Mouse (Mus musculus) limb, embryonic 14.5 days (tissue): ENCODE data around the gene Trim31. TPM values are rescaled to one million over a fixed set of nuclear protein-coding genes. Genes with fewer than 3 reads are reported as not detected.

Experiments
- ATAC-seq: fragments of 200-750 bp; cut with Nextera tagmentation; 2 replicates; pipeline ENCODE4 v1.8.0; 2017; ENCODE audit warnings: low read depth, moderate number of reproducible peaks, moderate TSS enrichment; ENCODE audit not compliant: low FRiP score
- DNase-seq: peaks from one replicate; pipeline ENCODE4 v3.0.0-alpha.2; 2015; ENCODE audit warnings: low spot score
- H3K27ac ChIP-seq: fragments of 300-500 bp; sonication (generic); replicated peaks from 2 replicates; pipeline ENCODE4 v1.5.1; 2014; ENCODE audit warnings: low read depth, mild to moderate bottlenecking, low read length, moderate library complexity, mixed read lengths
- H3K27me3 ChIP-seq: fragments of 300-500 bp; sonication (generic); 2 replicates; pipeline ENCODE4 v1.6.1; 2014; ENCODE audit warnings: low read length, mixed read lengths; ENCODE audit not compliant: control insufficient read depth, insufficient read depth
- H3K36me3 ChIP-seq: fragments of 300-500 bp; sonication (generic); 2 replicates; pipeline ENCODE4 v1.6.1; 2014; ENCODE audit warnings: mild to moderate bottlenecking, low read length, moderate library complexity, mixed read lengths; ENCODE audit not compliant: control insufficient read depth, insufficient read depth
- H3K4me1 ChIP-seq: fragments of 300-500 bp; sonication (generic); 2 replicates; pipeline ENCODE4 v1.6.1; 2014; ENCODE audit warnings: antibody characterized with exemption, low read length, mixed read lengths; ENCODE audit not compliant: control insufficient read depth, insufficient read depth
- H3K4me2 ChIP-seq: fragments of 300-500 bp; sonication (generic); replicated peaks from 2 replicates; pipeline ENCODE4 v1.6.1; 2014; ENCODE audit warnings: low read depth, mild to moderate bottlenecking, low read length, moderate library complexity; ENCODE audit not compliant: severe bottlenecking
- H3K4me3 ChIP-seq: fragments of 300-500 bp; sonication (generic); replicated peaks from 2 replicates; pipeline ENCODE4 v1.5.1; 2014; ENCODE audit warnings: low read length
- H3K9ac ChIP-seq: fragments of 300-500 bp; sonication (generic); 2 replicates; pipeline ENCODE4 v1.6.1; 2014; ENCODE audit warnings: mild to moderate bottlenecking, low read depth, low read length, moderate library complexity; ENCODE audit not compliant: severe bottlenecking
- H3K9me3 ChIP-seq: fragments of 300-500 bp; sonication (generic); 2 replicates; pipeline ENCODE4 v1.6.1; 2016; ENCODE audit warnings: low read length; ENCODE audit not compliant: control insufficient read depth
- POLR2A ChIP-seq: fragments of 200-500 bp; IDR thresholded peaks from 2 replicates; pipeline ENCODE4 v1.8.0; 2012; ENCODE audit warnings: inconsistent platforms, mild to moderate bottlenecking, moderate library complexity, borderline replicate concordance; ENCODE audit not compliant: insufficient read depth, insufficient read length; ENCODE audit errors: extremely low read depth
- WGBS: fragments of 180-500 bp; shearing (Covaris S2); extraction: QIAGEN DNeasy Blood & Tissue Kit; methylation state at CpG from one replicate; pipeline ENCODE4 v1.1.7; 2014; 5-methylcytosine and 5-hydroxymethylcytosine counted together
- polyA plus RNA-seq, 2 experiments: library from polyadenylated mRNA; depleted of rRNA in 1 of 2; stranded (reverse) in 1 of 2; unstranded in 1 of 2; fragments of >200 nt; fragmentation: Nextera tagmentation in 1 of 2; extraction: Ambion mirVana in 1 of 2; gene quantifications; 2 replicates each; pipeline versions ENCODE4 v1.2.1 to v1.2.3; 2012 to 2014

The Trim31 gene
- polyA plus RNA-seq, 2 experiments: not detected

DNA sequence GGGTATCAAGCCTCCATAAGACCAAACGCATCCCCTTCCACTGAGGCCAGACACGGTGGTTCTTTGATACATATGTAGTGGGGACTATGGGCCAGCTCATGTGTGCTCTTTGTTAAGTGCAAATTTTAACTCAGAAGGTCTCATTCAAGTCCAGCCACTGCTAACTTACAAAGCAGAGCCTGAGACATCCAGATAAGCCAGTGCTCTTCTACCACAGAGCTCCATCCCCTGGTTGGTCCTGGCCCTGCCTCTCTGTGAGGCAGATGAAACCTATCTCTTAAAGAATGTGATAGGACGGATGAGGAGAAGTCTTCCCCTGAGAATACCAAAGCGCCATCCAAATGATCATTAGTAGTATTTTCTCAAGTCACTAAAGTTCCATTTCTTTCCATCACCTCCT, 1.5 kb downstream of the Trim31 start:
- Histone ChIP-seq H3K4me2 (no peak overlapping the region), H3K4me1 (no peaks in the 10 kb centered on the region), H3K4me3 (no peak overlapping the region), H3K27ac (no peak overlapping the region), H3K27me3 (no peaks in the 10 kb centered on the region), H3K9me3 (no peaks in the 10 kb centered on the region), H3K36me3 (no peaks in the 10 kb centered on the region), H3K9ac (no peak overlapping the region)
- ATAC-seq: no peak
- TF ChIP-seq POLR2A: no peak
- no peak for DNase-seq
- WGBS: 85% methylated on average over 4 of the region's 4 CpGs

DNA sequence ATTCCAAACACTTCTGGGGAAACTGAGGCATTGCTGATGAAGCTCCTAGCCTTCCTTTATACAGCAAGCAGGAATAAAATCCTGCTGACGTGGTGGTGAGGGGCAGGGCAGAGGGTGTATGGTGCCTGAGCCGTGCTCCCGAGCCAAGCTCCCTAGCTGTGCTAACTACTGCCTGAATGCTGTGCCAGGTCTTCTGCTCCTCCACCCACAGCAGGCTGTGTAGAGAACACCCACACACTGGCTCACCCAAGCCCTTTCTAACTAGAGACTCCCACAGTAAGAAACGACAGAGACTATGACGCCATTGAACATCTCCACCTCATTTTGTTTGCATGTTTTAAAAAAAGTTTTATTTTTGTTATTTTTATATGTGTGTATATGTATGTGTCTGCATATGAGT, 2.1 kb downstream of the Trim31 start:
- no peak overlapping the region for H3K4me2 ChIP-seq
- H3K36me3 ChIP-seq: no peaks in the 10 kb centered on the region
- no peak overlapping the region for H3K4me3 ChIP-seq
- no peaks in the 10 kb centered on the region for H3K4me1 ChIP-seq
- no peak overlapping the region for H3K9ac ChIP-seq
- 80% methylated on average over 5 of the region's 5 CpGs for WGBS
- H3K27ac ChIP-seq: no peak overlapping the region
- DNase-seq (no peak), ATAC-seq (no peak)
- H3K27me3 ChIP-seq: no peaks in the 10 kb centered on the region
- TF ChIP-seq POLR2A: no peak
- no peaks in the 10 kb centered on the region for H3K9me3 ChIP-seq

DNA sequence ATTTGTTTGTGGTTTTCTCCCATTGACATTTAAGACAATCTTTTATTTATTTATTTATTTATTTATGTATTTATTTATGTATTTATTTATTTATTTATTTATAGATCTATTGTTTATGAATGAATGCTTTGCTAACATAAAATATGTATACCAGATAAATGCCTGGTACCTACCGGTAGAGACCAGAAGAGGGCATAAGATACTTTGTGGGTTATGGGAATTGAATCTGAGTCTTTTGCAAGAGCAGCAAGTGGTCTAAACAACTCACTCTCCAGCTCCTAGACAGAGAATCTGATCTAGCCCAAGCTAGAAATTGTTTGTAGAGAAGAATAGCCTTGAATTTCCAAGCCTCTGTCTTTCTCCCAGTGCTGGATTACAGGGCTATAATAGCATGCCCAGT, 2.8 kb downstream of the Trim31 start:
- ATAC-seq: no peak
- no peaks in the 10 kb centered on the region for H3K9me3 ChIP-seq
- H3K9ac ChIP-seq: no peak overlapping the region
- no peaks in the 10 kb centered on the region for H3K27me3 ChIP-seq
- TF ChIP-seq POLR2A: no peak
- no peaks in the 10 kb centered on the region for H3K4me1 ChIP-seq
- no peak overlapping the region for H3K4me2 ChIP-seq
- WGBS: 27% methylated on average over 1 of the region's 1 CpGs
- H3K27ac ChIP-seq: no peak overlapping the region
- H3K4me3 ChIP-seq: no peak overlapping the region
- H3K36me3 ChIP-seq: no peaks in the 10 kb centered on the region
- DNase-seq: no peak

DNA sequence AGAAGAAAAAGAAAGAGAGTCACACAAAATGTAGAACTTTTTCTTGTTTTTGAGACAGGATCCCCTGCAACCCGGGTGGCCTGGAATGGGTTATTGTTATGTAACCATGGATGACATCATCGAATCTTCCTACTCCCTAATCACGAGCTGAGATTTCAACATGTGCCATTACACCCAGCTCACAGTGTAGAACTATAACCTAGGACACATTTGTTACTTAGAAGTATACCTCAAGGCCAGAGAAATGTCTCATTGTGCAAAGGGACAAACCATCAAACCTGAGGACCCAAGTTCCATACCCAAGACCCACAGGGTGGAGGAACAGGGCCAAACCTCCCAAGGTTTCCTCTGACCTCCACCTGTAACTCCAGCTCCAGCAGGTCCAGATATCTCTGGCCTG, 5.7 kb downstream of the Trim31 start:
- H3K9me3 ChIP-seq: no peaks in the 10 kb centered on the region
- no peak for TF ChIP-seq POLR2A
- 75% methylated on average over 3 of the region's 3 CpGs for WGBS
- no peaks in the 10 kb centered on the region for H3K27me3 ChIP-seq
- H3K4me2 ChIP-seq: no peak overlapping the region
- no peaks in the 10 kb centered on the region for H3K4me1 ChIP-seq
- DNase-seq (no peak), ATAC-seq (no peak)
- no peak overlapping the region for H3K9ac ChIP-seq
- H3K27ac ChIP-seq: no peak overlapping the region
- no peak overlapping the region for H3K4me3 ChIP-seq
- no peaks in the 10 kb centered on the region for H3K36me3 ChIP-seq

DNA sequence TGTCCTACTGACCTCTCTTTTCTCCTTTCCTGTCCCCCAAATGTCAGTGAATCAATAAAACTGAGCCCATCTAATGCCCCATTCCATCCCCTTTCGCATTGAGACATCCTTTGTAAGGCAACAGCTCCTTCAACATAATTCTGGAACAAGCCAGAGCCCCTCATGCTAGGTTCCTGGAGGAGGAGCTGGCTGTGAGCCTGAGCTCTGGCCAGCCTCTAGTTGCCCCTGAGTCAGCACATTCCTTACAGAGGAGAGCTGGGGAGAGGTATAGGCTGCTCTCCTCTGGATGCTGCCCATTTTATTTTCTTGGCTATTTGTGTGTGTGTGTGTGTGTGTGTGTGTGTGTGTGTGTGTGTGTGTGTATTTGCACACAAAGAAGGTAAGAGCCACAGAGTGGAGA, 10.3 kb downstream of the Trim31 start:
- TF ChIP-seq POLR2A: no peak
- Histone ChIP-seq H3K4me2 (no peak overlapping the region), H3K9ac (no peak overlapping the region), H3K4me3 (no peak overlapping the region), H3K27ac (no peak overlapping the region), H3K27me3 (no peaks in the 10 kb centered on the region), H3K4me1 (no peaks in the 10 kb centered on the region), H3K9me3 (no peaks in the 10 kb centered on the region), H3K36me3 (no peaks in the 10 kb centered on the region)
- DNase-seq: peak; percentile 28
- WGBS: 40% methylated on average over 1 of the region's 1 CpGs
- ATAC-seq: no peak

DNA sequence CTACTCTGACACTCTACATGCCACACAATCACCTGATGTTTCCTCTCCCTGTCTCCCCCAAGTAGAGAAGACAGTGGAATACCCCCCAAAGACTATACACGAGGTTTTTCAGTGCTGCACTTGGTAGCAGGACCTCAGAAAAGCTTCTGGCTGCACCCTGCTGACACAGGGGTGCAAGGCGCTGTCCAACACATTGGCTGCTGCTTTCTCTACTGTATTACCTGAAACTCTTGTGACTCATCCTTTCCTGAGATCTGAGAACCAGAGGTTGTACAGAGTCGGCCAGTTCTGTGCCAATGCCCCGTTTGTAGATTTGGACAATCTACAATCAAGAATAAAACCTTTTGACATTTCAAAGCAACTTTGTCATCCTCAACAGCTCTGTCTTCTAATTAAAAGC, 11.9 kb downstream of the Trim31 start:
- ATAC-seq (no peak), DNase-seq (no peak)
- H3K4me1 ChIP-seq: no peaks in the 10 kb centered on the region
- H3K27me3 ChIP-seq: no peaks in the 10 kb centered on the region
- 45% methylated on average over 4 of the region's 4 CpGs for WGBS
- no peak overlapping the region for H3K4me3 ChIP-seq
- no peaks in the 10 kb centered on the region for H3K36me3 ChIP-seq
- no peak overlapping the region for H3K9ac ChIP-seq
- no peaks in the 10 kb centered on the region for H3K9me3 ChIP-seq
- no peak overlapping the region for H3K4me2 ChIP-seq
- no peak for TF ChIP-seq POLR2A
- no peak overlapping the region for H3K27ac ChIP-seq
